Mouse (Mus musculus) limb, embryonic 15.5 days (tissue): Measurements from ENCODE around the gene Tfcp2l1. TPM values are rescaled to one million over a fixed set of nuclear protein-coding genes. Genes with fewer than 3 reads are reported as not detected.
"Not testable (repeated sequence)": the region's sequence is repeated elsewhere in the genome, so short reads cannot be mapped to it uniquely, and the experiment has no call there.

Source experiments
- ATAC-seq: fragments of 200-750 bp; cut with Nextera tagmentation; 2 replicates; pipeline ENCODE4 v1.8.0; 2017; ENCODE audit warnings: low read depth, moderate TSS enrichment; ENCODE audit not compliant: insufficient number of reproducible peaks, low FRiP score, low TSS enrichment
- H3K27ac ChIP-seq: fragments of 300-500 bp; sonication (generic); 2 replicates; pipeline ENCODE4 v1.5.1; 2015; ENCODE audit warnings: moderate library complexity, mild to moderate bottlenecking, inconsistent platforms
- H3K27me3 ChIP-seq: fragments of 300-500 bp; sonication (generic); 2 replicates; pipeline ENCODE4 v1.6.1; 2015; ENCODE audit warnings: inconsistent platforms
- H3K36me3 ChIP-seq: fragments of 300-500 bp; sonication (generic); 2 replicates; pipeline ENCODE4 v1.6.1; 2015; ENCODE audit warnings: inconsistent platforms
- H3K4me1 ChIP-seq: fragments of 300-500 bp; sonication (generic); 2 replicates; pipeline ENCODE4 v1.6.1; 2015; ENCODE audit warnings: inconsistent platforms
- H3K4me2 ChIP-seq: fragments of 300-500 bp; sonication (generic); 2 replicates; pipeline ENCODE4 v1.6.1; 2015; ENCODE audit warnings: mild to moderate bottlenecking, inconsistent platforms
- H3K4me3 ChIP-seq: fragments of 300-500 bp; sonication (generic); 2 replicates; pipeline ENCODE4 v1.5.1; 2015; ENCODE audit warnings: mild to moderate bottlenecking, inconsistent platforms
- H3K9ac ChIP-seq: fragments of 300-500 bp; sonication (generic); 2 replicates; pipeline ENCODE4 v1.6.1; 2015; ENCODE audit warnings: inconsistent platforms
- H3K9me3 ChIP-seq: fragments of 300-500 bp; sonication (generic); 2 replicates; pipeline ENCODE4 v1.6.1; 2016; ENCODE audit warnings: inconsistent platforms
- WGBS: fragments of 180-500 bp; shearing (Covaris S2); methylation state at CpG from one replicate; pipeline ENCODE4 v1.1.7; 2015; 5-methylcytosine and 5-hydroxymethylcytosine counted together
- polyA plus RNA-seq: library from polyadenylated mRNA; unstranded; fragments of >200 nt; fragmentation: Nextera tagmentation; extraction: Ambion mirVana; gene quantifications from 2 replicates; pipeline ENCODE4 v1.2.1, GENCODE M21; 2015

The Tfcp2l1 gene
- polyA plus RNA-seq, result 0.52 and 0.58 TPM in 2 replicates

DNA sequence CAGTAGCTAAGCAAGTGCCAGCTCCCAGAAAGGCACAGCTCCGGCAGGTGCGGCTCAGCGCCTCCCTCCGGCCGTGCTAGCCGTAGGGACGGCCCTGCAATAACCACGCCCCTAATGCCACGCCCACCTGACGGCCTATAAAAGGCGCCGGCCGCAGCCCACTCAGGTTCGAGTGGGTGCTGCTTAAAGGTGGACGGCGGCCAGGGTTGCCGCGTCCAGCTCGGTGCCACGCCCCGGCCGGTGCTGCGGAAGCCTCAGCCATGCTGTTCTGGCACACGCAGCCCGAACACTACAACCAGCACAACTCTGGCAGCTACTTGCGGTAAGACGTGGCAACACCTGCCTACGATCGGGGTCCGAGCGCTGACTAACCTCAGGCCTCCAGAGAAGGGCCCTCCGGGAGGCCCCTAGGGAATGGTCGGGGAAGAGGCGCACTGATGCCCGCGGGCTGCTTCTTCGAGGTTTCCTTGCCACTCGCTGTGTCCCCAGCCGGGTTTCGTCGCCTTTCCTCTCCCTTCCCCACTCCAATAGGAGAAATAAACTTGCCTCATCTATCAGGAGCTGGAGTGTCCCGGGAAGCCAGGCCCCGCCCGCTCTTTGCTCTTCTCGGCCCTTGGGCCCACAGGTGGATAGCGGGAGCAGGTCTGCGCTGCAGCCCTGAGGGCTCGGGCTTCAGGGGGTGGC, at the start of gene Tfcp2l1:
Tfcp2l1 (plus strand) TSS at position 165 of the 684 bp plus-strand sequence.
- Histone ChIP-seq H3K36me3 (no peaks in the 10 kb centered on the region), H3K27me3 (peaks cover 19% of the 10 kb centered on the region), H3K9me3 (no peaks in the 10 kb centered on the region), H3K4me2 (peak within 1 kb of the TSS; percentile 97), H3K4me3 (peak within 1 kb of the TSS; percentile 51), H3K27ac (no peak within 1 kb of the TSS), H3K9ac (peak within 1 kb of the TSS; percentile 31; the same call in 1 of the 2 replicates), H3K4me1 (peaks cover 12% of the 10 kb centered on the region)
- under 1% methylated on average over 42 of the region's 48 CpGs for WGBS
- ATAC-seq, result no peak

- Histone ChIP-seq H3K4me1 (no peaks in the 10 kb centered on the region), H3K4me3 (no peak overlapping the region), H3K27me3 (no peaks in the 10 kb centered on the region), H3K27ac (no peak overlapping the region), H3K9me3 (no peaks in the 10 kb centered on the region), H3K4me2 (no peak overlapping the region), H3K36me3 (peaks cover 52% of the 10 kb centered on the region), H3K9ac (no peak overlapping the region)
- 88% methylated on average over 2 of the region's 2 CpGs for WGBS
- no peak for ATAC-seq
Measured at GRCm38 (mm10) chr1:118580174-118580702, 47.5 kb upstream of the Tfcp2l1 start.

DNA sequence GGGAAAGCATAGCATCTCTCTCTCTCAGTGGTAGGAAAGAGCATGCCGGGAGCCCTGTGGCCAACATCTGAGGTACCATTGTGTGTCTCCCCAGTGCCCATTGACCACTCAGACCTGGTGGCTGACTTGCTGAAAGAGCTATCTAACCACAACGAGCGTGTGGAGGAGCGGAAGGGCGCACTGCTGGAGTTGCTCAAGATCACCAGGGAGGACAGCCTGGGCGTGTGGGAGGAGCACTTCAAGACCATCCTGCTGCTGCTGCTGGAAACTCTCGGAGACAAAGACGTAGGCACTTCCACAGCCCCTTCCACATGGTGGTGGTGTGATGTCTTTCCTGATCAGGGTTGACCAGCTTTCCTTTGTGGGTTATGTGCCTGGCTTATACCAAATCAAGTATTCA, 46.6 kb upstream of the Tfcp2l1 start:
- Histone ChIP-seq H3K4me2 (no peak overlapping the region), H3K9me3 (no peaks in the 10 kb centered on the region), H3K4me3 (no peak overlapping the region), H3K27ac (no peak overlapping the region), H3K36me3 (peaks cover 47% of the 10 kb centered on the region), H3K4me1 (no peaks in the 10 kb centered on the region), H3K27me3 (no peaks in the 10 kb centered on the region), H3K9ac (no peak overlapping the region)
- WGBS, result 95% methylated on average over 8 of the region's 8 CpGs
- no peak for ATAC-seq

DNA sequence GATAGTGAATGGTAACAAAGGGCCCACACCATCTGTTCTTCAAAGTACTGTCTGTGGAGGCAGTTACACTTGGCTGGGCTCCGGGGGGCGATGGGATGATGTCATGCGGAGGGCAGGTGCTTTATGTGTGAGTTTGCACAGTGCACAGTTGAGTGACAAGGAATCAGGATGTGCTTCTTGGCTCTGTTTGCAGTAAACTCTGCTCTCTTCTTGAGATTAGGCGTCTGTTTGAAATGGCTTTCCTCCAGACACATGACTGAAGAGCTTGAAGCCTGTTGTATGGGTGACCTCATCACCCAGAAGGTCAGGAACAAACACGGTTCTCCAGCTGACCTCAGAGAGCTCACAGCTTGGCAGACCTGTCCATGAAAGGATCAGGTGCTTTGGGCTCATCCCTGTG, 38.0 kb upstream of the Tfcp2l1 start:
- Histone ChIP-seq H3K4me2 (no peak overlapping the region), H3K9ac (no peak overlapping the region), H3K36me3 (peaks cover 45% of the 10 kb centered on the region), H3K4me3 (no peak overlapping the region), H3K4me1 (no peaks in the 10 kb centered on the region), H3K27me3 (no peaks in the 10 kb centered on the region), H3K9me3 (no peaks in the 10 kb centered on the region), H3K27ac (no peak overlapping the region)
- 89% methylated on average over 5 of the region's 5 CpGs for WGBS
- no peak for ATAC-seq

- WGBS, result 95% methylated on average over 4 of the region's 4 CpGs
- Histone ChIP-seq H3K4me1 (no peaks in the 10 kb centered on the region), H3K27ac (no peak overlapping the region), H3K4me2 (no peak overlapping the region), H3K27me3 (no peaks in the 10 kb centered on the region), H3K9me3 (no peaks in the 10 kb centered on the region), H3K4me3 (no peak overlapping the region), H3K9ac (no peak overlapping the region), H3K36me3 (peaks cover 63% of the 10 kb centered on the region)
- ATAC-seq, result no peak
Measured at GRCm38 (mm10) chr1:118592933-118593332, 34.8 kb upstream of the Tfcp2l1 start.

DNA sequence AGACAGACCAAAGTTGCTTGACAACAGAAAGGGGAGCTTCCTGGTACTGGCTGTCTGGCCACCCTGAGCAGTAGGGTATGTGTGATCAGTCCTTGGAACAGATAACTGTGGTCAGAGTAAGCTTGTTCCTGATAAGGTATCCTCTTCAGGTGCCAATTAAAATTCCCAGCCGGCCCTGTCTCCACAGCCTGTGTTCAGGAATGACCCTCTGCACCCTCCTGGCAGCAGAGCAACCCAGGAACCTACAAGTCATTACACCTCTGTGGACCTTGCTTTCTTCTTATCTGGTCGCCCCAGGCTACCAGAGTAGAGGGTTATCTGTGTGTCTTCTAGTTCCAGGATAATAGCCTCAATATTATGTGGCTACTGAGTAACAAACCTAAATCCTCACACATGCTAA, 32.4 kb upstream of the Tfcp2l1 start:
- H3K9me3 ChIP-seq, result no peaks in the 10 kb centered on the region
- H3K4me3 ChIP-seq, result no peak overlapping the region
- H3K27ac ChIP-seq, result no peak overlapping the region
- H3K9ac ChIP-seq, result no peak overlapping the region
- ATAC-seq, result no peak
- WGBS, result 68% methylated on average over 2 of the region's 2 CpGs
- no peaks in the 10 kb centered on the region for H3K4me1 ChIP-seq
- no peak overlapping the region for H3K4me2 ChIP-seq
- no peaks in the 10 kb centered on the region for H3K27me3 ChIP-seq
- peaks cover 75% of the 10 kb centered on the region for H3K36me3 ChIP-seq

DNA sequence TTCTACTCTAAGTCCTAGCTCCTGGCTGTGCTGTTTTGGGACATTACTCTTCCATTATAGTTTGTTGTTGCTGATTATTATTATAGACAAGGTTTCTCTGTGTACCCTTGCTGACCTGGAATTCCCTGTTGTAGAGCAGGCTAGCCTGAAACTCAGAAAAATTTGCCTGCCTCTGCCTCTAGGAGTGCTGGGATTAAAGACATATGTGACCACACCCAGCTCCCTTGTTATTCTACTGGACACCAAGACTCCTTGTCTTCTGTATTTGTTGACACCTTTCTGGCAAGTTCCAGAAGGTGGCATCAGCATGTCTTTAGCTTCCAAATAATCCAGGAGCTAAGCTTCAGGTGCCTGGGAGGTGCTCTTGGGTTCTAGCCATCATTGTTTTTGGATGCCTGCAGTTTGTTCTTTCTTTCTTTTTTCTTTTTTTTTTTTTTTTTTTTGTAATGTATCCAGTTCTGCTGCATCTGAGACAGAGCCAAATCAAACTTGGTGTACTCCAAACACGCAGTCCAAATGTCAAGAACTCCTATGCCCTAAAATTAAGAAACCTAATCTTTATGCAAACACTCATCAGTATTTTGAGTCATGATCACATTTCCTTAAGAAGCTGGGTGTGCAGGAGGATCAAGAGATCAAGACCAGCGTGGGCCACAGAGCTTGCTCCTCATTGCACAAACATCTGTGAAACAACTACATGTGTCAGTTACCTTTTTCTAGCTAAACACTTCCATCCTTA, 30.1 kb upstream of the Tfcp2l1 start:
- Histone ChIP-seq H3K9ac (no peak overlapping the region), H3K4me3 (no peak overlapping the region), H3K27me3 (no peaks in the 10 kb centered on the region), H3K36me3 (peaks cover 79% of the 10 kb centered on the region), H3K9me3 (no peaks in the 10 kb centered on the region), H3K27ac (no peak overlapping the region), H3K4me2 (no peak overlapping the region), H3K4me1 (no peaks in the 10 kb centered on the region)
- ATAC-seq, result no peak
- WGBS, result 83% methylated on average over 2 of the region's 2 CpGs

- Histone ChIP-seq H3K27me3 (no peaks in the 10 kb centered on the region), H3K4me1 (no peaks in the 10 kb centered on the region), H3K4me2 (no peak overlapping the region), H3K27ac (no peak overlapping the region), H3K4me3 (no peak overlapping the region), H3K9ac (no peak overlapping the region), H3K36me3 (peaks cover 81% of the 10 kb centered on the region), H3K9me3 (no peaks in the 10 kb centered on the region)
- no peak for ATAC-seq
- 81% methylated on average over 3 of the region's 3 CpGs for WGBS
Measured at GRCm38 (mm10) chr1:118598339-118598738, 29.4 kb upstream of the Tfcp2l1 start.

DNA sequence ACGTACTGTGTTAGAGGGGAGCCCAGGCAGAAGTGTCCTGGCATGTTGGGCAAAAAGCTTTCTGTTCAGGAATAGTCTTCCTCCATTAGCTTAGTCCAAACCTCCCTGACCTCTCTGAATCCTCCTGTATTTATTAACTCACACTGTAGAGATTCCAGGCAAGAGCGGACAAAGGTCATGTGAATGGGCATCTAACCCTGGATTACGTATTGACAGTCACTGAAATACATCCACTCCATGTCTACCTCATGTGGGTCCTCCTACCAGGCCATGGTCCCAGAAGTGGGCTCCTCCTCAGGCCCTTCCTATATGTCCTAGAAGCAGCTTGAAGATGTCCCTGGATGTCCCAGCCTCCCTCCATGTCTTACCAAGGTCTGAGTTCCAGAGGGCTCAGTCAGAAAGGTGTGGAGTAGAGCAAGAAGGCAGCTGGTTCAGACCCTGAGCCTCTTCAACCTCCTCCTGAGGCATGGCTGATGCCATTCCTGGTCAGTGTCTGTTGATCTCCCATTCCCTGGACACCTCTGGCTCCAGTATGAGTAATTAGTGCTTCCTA, 14.0 kb upstream of the Tfcp2l1 start:
- Histone ChIP-seq H3K4me2 (no peak overlapping the region), H3K9ac (no peak overlapping the region), H3K4me3 (no peak overlapping the region), H3K36me3 (peaks cover 9% of the 10 kb centered on the region), H3K27me3 (no peaks in the 10 kb centered on the region), H3K27ac (no peak overlapping the region), H3K4me1 (no peaks in the 10 kb centered on the region), H3K9me3 (no peaks in the 10 kb centered on the region)
- no peak for ATAC-seq
- WGBS, result 93% methylated on average over 3 of the region's 3 CpGs

DNA sequence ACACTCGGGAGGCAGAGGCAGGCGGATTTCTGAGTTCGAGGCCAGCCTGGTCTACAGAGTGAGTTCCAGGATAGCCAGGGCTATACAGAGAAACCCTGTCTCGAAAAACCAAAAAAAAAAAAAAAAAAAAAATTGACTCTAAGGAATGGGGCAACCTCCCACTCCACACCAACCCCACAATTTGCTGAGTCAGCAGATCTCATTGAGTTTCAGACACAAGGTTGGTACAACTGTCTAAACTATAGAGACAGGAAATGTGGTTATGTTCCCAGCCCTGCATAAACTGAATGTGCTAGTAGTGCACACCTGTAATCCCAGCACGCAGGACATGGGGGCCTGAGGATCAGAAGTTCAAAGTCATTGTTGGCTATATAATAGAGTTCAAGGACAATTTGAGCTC, 6.7 kb upstream of the Tfcp2l1 start:
- not testable (repeated sequence) for H3K27ac ChIP-seq, H3K9ac ChIP-seq, H3K36me3 ChIP-seq, ATAC-seq, H3K4me3 ChIP-seq, H3K4me2 ChIP-seq, H3K4me1 ChIP-seq, H3K27me3 ChIP-seq, H3K9me3 ChIP-seq
- WGBS, result 81% methylated on average over 5 of the region's 5 CpGs

DNA sequence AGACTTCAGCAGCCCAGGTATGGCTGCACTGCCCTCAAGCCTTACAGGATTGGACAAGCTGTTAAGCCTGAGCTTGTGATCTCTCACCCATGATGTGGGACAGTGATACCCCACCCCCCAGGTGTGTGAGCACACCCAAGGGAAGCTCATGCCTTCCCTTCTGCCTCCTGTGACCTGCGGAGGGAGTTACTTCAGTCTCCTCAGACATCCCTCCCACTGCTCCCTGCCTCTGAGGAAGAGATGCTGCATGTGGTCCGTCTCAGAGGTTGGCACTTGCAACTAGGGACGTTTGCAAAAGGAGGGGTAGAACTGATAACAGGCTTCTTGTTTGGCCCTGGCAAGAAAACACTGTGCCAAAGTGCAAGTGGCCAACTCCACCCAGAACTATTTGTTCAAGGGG, 4.9 kb upstream of the Tfcp2l1 start:
- Histone ChIP-seq H3K9me3 (no peaks in the 10 kb centered on the region), H3K4me3 (no peak overlapping the region), H3K27ac (no peak overlapping the region), H3K36me3 (no peaks in the 10 kb centered on the region), H3K9ac (no peak overlapping the region), H3K4me2 (no peak overlapping the region), H3K4me1 (peaks cover 4% of the 10 kb centered on the region), H3K27me3 (peaks cover 10% of the 10 kb centered on the region)
- WGBS, result 62% methylated on average over 3 of the region's 3 CpGs
- no peak for ATAC-seq

DNA sequence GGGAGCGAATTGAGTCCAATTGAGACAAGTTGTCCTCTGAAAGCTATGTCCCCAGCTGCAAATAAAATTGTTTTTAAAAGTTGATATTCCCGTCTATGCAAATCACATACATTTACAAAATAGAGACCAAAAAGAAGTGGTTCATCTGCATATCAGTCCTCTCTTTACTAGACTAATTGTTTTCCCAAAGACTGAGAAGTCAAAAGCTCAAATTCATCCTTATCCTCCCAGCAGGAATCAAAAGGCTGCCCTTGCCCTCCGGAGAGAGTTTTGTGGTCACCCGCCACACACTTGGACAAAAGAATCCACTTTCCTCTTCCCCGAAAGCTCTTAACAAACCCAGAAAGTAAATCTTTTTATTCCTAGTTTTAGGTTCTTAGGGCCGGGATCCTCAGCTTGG, 2.3 kb upstream of the Tfcp2l1 start:
- Histone ChIP-seq H3K4me3 (no peak overlapping the region), H3K27me3 (peaks cover 19% of the 10 kb centered on the region), H3K27ac (no peak overlapping the region), H3K4me1 (peaks cover 12% of the 10 kb centered on the region), H3K36me3 (no peaks in the 10 kb centered on the region), H3K4me2 (no peak overlapping the region), H3K9me3 (no peaks in the 10 kb centered on the region), H3K9ac (no peak overlapping the region)
- no peak for ATAC-seq
- 44% methylated on average over 6 of the region's 6 CpGs for WGBS
